Mouse (Mus musculus) 3T3-L1 (cell line): ENCODE measurements around the gene Camk1d.

ENCODE experiments used
- DNase-seq: peaks from one replicate; pipeline ENCODE4 v3.0.0-alpha.2; 2015; ENCODE audit warnings: low read depth, low spot score

Gene Camk1d

DNA sequence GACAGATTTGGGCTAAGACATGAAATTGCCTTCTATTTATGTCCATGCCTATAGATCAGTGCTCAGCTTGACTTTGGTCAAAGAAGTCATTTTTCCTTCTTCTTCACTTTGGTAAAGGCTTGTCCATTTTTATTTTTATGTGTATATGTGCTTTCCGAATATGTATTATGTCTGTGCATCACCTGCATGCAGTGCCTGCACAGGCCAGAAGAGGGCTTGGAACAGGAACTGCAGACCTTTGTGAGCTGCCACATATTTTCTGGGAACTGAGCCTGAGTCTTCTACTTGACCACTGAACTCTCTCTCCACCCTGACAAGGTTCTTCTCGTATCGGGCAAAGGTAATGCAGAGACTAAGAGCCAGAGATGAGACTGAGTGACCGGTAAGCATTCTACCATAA lies 236.1 kb downstream of the Camk1d start:
- DNase-seq, result peak; percentile 6

DNA sequence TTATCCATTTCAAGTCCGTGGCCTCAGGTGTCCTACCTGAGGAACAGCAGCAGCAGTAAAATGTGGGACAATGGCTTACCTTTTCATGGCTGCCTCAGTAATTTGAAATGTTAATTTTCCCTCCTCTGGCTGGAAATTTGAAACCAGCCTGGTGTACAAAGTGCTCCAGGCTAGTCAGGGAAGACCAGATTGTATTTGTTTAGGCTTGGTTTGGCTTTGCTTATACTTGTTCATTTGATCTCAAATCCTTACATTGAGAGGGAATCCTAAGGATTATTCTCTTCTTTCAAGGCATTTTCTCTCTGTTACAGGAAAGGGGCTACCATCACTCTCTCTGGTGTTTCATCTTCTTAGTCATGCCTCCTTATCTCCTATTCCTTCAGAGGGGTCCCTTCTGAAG lies 236.8 kb downstream of the Camk1d start:
- no peak for DNase-seq

DNA sequence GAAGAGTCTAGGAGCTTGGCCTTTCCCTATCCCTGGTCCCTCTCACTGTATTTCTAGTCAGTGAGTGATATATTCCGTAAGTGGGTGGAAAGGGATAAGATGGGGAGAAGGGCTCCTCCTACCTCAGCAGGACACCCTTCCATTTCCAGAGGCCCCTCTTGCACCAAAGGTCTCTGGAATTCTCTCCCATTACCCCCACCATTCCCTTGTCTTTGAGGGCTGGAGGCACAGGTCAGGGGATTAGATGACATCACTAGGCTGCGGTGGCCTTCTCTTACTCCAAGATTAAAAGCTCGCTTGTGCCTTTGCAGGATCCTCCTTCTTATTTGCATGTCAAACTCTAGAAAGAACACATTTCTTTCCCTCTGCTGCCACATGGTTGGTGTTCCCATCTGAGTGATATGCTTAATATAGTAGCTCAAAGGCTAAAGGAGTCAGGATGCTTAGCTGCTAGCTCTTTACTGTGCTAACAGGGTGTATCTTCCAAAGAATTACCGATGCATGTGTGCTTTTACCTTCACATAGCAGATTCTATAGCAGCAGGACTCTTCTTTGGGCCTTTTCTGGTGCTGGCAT lies 244.9 kb downstream of the Camk1d start:
- no peak for DNase-seq

DNA sequence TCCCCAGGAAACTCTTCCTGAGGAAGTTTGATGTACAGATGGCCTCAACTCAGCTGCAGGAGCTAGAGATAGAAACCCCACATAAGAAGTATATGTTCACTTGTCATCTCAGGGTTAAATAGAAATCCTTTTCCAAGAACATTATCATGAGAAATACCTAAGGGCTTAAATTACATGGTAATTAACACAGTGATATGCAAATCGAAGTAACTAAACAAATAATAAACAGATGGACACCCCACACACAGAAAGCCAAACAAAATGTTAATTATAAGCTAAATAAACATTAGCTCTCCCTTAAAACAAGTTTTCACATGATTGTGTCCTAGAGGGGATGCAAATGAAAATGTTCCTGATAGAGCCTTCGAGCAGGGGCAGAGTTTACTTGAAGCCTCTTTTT lies 246.8 kb downstream of the Camk1d start:
- no peak for DNase-seq

DNA sequence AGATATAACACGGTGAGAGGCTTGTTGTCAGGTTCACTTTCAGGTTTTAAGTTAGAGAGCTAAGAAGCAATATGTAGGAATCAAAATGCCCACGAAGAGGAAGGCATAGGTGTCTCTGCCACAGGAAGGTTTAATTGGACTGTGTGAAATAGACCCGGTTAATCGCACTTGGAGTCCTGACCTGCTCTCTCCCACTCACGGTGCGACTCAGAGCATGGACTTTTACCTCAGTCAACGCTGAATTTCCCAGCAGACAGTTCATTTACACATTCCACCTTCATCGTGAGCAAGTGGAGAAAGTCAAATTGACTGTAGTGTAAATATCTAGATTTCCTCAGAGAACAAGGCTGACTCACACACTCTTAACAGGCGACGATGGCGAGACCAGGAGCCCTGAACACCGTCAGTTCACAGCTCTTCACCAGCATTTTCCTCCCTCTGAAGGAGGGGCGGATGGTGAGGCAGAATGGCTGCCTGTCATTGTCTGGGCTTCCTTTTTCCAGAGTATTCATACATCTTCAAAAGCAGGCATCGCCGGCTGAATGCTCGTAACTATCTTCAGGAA lies 255.6 kb downstream of the Camk1d start:
- DNase-seq, result no peak

DNA sequence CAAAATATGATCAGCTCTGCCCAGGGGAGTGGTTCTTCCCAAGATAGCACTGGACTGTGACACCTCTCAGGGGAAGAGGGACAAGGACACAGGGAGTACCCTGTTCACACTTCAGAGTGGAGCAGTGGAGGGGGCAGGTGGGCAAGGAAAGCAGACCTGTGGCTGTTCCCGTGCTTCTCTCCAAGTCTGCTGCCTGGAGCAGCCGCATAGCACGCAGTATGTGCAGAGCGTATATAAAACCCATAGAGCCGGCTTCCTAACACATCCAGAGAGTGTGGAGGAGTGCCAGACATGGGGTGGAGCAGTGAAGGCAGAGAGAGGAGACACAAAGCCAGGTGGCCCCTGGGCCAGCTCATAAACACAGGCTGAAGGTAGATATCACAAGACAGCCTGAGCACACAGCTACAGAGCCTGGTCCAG lies 256.2 kb downstream of the Camk1d start:
- no peak for DNase-seq

DNA sequence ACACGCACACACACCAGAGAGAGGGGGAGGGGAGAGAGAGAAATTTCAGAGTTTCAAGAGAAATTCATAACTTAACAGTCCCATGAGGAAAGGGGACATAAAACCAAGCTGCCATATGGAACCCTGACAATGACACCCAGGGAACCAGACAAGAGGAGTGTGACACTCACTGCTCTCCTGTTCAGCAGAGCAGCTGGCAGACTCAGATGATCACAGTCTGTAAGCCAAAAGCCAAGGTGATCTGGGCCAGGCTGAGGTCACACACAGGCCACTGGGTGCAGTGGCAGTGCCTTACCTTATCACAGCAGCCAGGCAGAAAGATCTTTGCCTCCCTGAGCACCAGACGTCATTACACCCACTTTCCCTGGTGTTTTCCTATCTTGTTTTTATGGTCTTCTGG lies 258.2 kb downstream of the Camk1d start:
- no peak for DNase-seq

DNA sequence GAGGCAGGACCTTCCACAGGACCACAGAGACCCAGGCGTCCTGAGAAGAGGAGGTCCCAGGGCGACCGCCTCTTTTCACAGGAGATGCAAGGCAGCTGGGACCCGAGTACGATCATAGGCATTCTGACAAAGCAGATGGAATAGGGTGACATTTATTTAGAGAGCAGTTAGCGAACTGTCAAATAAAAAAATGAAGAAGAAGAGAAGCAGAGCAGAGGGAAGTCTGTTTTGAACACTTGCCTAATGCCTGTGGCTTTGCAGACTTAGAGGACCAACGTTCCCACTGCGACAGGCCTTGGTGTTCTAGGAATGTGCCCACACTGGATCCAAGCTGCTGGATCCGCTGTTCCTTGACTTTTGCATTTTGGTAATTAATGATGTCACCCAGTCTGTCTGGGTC lies 259.5 kb downstream of the Camk1d start:
- DNase-seq, result no peak

DNA sequence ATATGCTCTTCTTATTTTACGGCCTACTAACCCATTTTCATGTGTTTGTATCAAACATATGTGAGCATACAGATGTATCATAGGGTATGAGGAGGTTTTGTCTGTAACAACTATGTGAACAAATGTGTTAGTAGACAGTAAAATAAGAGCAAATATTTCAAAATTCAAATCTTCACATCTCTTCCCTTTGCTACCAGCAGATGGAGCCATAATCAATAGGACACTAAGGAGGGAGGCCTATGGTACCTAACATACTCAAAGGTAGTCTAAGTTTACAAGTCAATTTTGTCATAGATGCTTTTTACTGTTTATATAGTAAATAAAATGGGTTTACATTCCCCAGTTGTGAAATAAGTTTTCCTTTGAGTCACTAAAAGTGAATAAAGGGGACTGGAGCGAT lies 262.7 kb downstream of the Camk1d start:
- DNase-seq, result peak; percentile 73

DNA sequence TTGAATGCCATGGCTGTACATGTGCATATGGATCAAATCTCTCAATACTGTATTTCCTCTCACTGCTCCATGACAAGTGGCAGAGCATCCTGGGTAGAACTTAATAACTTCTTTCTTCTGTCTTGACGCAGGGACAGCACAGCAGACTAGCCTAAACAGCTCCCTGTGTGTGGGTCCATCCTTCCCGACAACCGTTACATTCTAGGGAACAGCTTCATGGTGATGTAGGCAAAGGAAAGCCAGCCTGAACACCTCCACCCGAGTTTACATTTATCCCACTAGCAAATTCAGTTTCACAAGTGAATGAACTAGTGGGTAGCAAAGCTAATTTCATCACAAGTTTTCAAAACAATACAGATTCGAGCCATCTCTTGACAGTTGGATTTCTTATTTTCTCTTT lies 269.0 kb downstream of the Camk1d start:
- no peak for DNase-seq

DNA sequence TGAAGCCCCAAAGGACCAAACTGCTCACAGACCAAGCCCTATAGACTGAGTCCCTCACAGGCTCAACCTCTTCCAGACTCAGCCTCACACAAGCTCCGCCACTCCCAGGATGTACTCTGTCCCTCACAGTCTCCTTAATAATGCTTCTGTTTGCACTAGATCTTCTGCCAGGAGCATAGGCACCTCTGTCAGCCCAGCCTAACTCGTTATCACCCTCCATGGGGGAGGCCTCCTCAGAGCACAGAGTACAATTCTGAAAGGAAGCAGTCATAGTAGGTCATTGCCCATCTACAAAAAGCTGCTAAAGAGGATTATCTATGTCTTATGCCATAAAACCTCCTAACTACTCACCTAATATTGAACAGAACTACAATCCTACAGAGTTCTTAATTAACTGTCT lies 276.6 kb downstream of the Camk1d start:
- no peak for DNase-seq

DNA sequence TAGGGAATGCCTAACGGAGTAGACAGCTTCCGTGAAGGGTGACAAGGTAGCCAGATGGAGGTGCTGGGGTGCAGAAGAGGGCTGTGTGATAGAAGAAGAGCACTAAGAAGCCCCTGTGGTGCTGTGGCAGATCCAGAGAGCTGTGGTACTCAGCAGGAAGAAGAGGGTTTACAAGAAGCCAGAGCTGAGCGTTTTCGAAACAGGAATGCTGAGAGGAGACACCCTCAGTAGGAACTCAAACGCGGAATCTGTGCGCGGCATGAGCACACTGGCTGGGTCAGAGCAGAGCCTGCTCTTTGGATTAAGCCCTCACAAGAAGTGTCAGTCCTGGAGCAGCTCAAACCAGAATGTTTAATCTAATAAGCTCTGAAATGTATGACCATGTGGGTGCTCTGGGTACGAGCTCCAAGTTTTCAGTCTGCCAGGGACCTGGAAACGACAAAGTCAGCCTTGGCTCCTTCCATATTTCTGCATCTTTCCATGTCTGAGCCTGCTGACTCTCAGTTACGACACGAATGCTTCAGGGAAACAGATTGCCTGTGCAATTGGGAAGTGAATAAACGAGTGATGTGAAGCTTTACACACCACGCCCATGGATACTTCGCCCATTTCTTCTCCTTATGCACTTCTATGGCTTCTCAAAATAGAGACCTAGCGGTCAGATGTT lies 278.6 kb downstream of the Camk1d start:
- no peak for DNase-seq

DNA sequence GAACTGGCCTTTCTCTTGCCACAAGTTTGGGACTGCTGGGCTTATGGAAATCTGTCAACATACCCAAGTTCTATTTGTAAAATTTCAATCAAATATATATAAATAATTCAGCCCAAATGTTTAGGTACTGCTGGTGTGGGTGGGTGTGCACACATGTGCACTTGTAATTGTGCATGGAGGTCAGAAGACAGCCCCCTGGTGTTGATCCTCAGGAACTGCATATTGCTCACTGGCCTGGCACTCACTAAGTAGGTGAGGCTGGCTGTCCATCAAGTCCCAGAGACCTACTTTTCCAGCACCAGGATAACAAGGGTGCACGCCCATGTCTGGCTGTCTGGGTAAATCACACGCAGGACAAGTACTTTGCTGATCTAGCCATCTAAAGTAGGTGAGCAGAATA lies 283.0 kb downstream of the Camk1d start:
- DNase-seq, result peak; percentile 56

DNA sequence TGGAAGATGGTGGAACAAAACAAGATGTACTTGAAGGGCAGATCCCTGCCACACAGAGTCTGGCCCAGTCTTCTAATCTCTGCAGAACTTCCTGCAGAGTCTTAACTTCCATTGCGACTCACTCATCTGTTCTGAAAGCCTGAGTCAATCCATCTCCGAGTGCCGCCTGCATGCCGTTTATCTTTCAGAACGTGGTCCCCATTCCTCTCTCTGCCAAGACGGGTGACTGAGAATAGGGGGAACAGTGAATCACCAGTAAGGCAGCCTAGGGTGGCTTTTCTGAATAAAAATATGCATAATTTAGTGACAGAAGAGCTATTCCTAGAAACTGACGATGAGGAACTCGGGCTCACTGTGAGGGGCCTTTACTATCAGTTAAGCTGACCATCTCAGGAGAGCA lies 284.4 kb downstream of the Camk1d start:
- DNase-seq, result no peak

DNA sequence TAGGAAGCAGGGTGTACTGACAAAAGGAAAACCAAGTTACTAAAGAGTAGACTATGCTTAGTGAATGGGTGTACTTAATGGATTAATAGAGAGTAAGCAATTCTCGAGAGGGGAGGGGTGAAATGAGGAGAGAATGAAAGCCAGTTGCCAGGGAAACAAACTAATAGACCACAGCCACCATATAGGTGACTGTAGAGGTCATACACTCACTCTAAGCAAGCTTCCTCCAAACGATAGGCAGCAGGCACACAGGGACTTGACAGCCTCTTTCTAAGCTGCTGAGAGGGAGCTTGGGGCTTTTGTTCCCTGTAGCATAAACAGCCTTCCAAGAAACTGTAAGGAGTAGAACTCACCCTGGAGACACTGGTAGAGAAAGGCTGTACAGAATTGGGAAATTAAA lies 288.2 kb downstream of the Camk1d start:
- no peak for DNase-seq

DNA sequence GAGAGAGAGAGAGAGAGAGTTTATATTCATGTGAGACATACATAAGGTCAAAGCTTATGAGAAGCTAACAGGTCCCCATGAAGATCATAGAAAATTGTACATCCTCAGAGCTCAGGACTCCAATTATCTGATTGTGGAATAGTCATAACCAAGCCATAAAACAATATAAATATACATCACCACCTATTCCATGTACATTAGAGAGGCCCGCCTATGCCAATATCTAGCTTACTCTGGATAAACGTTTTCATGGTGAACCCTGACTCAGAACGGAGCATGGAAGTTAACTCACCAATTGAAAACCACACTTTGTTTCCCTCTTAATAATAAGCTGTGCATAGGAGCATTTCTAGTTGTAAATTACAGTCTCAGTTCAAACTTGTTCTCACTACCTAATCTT lies 288.7 kb downstream of the Camk1d start:
- no peak for DNase-seq

DNA sequence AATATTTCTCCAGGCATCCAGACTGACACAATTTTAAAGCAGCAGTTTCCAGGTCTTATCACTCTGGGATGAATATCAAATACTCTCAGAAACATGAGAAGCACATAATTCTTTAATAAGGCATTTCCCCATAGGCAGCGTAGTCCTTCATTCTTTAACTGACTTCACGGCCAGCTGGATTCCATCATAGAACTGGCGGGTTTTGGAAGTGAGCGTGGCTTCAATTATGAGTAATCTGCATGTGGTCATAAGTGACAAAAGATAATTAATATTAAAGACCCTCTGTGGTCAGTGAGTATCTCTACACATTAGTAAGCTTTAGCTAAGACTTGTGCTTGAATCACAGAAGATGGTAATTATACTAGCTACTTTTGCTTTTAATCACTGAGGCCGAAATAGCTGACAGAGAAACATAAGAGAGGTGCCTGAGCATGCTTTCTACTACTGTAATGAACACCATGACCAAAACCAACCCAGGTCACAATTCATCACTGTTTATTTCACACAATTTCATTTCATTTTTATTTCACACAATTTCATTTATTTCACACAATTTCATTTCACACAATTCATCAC lies 293.6 kb downstream of the Camk1d start:
- peak; percentile 59 for DNase-seq

DNA sequence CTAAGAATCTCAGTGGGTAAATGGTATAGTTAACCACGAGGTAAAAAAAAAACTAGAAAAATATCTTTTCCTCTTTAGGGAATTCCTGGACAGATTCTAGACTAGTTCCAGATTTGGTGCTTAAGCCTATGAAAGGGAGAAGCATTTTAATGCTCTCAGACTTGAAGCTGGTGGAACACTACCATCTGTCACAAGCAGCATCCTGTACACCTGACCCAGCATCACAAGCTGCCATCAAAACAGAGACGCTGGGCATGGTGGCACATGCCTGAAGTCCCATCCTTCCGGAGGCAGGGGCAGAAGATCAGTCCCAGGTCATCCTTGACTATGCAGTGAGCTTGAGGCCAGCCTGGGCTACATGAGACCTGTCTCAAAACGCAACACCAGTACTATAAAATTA lies 295.5 kb downstream of the Camk1d start:
- no peak for DNase-seq

DNA sequence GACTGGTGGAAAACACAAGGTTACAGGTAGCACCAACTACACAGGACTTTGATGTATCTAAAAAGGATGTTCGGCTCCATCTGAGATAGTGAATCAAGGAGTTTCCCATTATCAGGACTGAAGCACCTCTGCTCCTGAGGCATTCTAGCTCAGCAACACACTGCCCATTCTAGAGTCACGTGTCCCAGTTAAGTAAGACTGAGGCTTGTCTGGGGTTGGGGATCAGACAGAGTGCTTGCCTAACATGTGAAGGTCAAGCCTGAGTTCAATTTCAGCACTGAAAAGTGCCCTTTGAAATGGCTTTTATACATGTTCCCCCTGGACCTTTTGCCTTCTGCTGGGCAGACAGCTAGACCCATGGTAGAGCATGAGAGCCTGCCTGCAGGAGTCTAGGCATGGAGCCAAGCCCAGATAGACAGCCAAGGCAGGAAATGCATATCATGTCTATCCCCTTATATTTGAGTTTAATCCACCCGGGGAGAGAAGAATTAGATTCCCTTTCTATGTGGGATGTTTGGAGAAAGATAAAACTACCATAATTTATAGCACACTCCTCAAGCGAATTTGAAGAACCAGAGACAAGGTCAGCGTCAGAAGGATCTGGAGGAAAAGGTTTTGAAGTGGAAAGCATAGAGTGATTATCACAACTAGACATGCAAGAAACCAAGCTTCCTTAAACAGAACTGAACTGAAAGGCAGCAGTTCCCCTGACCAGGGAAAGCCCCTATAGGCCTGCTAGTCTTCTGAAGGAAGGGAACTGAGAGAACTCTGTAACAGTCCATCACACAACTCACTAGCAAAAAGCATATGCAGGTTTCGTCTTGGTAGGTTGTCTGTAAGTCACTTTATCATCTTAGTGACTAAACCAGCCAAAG lies 296.9 kb downstream of the Camk1d start:
- peak; percentile 58 for DNase-seq

DNA sequence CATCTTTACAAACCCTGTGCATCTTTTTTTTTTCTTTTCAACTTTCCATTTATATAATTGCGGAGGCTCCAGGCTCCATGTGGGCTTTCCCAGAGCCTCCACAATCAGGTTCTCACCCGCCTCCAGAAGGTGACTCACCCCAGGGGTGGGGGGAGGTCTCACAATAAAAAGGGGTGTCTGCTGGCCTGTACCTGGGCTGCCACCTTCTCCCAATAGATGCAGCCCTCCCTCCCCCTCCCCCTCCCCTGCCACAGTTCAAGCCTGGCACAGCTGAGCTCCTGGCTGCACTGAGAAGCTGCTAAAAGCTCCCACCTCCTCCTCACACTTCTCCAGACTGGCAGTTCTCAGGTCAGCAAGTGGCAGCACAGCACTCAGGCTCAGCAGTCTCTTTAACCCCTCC lies 302.5 kb downstream of the Camk1d start:
- DNase-seq, result no peak

DNA sequence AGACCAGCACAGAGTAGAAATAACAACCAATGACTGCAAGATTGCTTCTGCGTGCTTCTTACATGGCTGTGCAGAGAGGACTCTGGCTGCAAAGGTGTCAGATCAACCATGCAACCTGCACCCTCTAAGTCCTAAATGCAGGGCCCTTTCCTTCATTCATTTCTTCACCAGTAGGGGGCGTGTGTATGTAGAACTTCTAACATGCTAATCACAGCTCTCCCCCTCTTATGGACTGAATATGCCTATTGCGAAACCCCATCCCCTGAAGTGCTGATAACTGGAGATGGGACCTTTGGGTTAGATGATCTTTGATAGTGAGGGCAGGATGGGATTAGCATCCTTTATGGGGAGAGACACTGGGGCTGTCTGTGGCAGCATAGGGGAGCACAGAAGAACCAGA lies 310.5 kb downstream of the Camk1d start:
- peak; percentile 55 for DNase-seq

DNA sequence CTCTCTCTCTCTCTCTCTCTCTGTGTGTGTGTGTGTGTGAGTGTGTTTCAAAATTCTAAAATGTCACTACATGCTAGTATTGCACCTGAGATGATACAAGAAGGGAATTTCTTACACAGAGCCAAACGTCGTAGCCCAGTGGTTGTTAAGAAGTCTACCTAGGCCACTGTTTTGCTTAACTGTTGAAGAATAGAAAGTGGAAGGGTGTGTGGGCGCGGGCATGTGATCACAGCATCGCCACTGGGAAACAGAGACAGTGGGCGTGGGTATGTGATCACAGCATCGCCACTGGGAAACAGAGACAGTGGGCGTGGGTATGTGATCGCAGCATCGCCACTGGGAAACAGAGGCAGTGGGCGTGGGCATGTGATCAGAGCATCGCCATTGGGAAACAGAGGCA lies 312.3 kb downstream of the Camk1d start:
- no peak for DNase-seq
